Comparison of ENCODE assay signal across 8 mouse cellular contexts in genomic region chr8:70865350-70866000, GRCm38 (mm10). TPM values are rescaled to one million over a fixed set of nuclear protein-coding genes. Genes with fewer than 3 reads are reported as not detected.
DNase-seq lines count a peak whose midpoint lies in the region; ATAC-seq lines count a peak whose summit lies in the region.

No protein-coding gene starts in this region.

- peak; percentile 88 for ATAC-seq in heart, embryonic 14.5 days (ENCODE audit: insufficient number of reproducible peaks, insufficient read depth, low FRiP score, low read depth)
- peak; percentile 87 for ATAC-seq in liver, embryonic 13.5 days (ENCODE audit: low read depth)
- ATAC-seq in stomach, embryonic 16.5 days (ENCODE audit: insufficient read depth, low FRiP score) = peak; percentile 92

- H3K27ac ChIP-seq in brown adipose tissue, adult 24 weeks (replicated peaks; ENCODE audit: low read depth, low read length) = no peak overlapping the region
- peak overlapping the region; percentile 66 to 84 for H3K27ac ChIP-seq in heart, embryonic 14.5 days (replicated peaks in 1 of 2; ENCODE audit: control insufficient read depth in 1 of 2, insufficient read depth in 1 of 2, low read depth in 2 of 2, low read length in 2 of 2)
- peak overlapping the region; percentile 91 for H3K27ac ChIP-seq in liver, embryonic 13.5 days
- peak overlapping the region; percentile 86 for H3K27ac ChIP-seq in stomach, embryonic 16.5 days (ENCODE audit: low read length)

- H3K27me3 ChIP-seq in heart, embryonic 14.5 days (ENCODE audit: control insufficient read depth, insufficient read depth, low read length) = peaks cover 32% of the 10 kb centered on the region
- H3K27me3 ChIP-seq in liver, embryonic 13.5 days = peaks cover 49% of the 10 kb centered on the region
- H3K27me3 ChIP-seq in stomach, embryonic 16.5 days (ENCODE audit: control insufficient read depth, insufficient read depth, low read length) = peaks cover 16% of the 10 kb centered on the region

- DNase-seq in CD4-positive, CD25-positive, alpha-beta regulatory T cell, adult 2 months (ENCODE audit: low read depth, low spot score) = peak; percentile 100
- peak; percentile 98 for DNase-seq in fibroblast of lung, adult 2 months (ENCODE audit: low read depth)
- peak; percentile 100 for DNase-seq in kidney, postnatal 14 days
- DNase-seq in liver, embryonic 13.5 days = peak; percentile 97
- DNase-seq in neural tube, embryonic 10.5 days (ENCODE audit: extremely low spot score, low spot score) = peak; percentile 100

- peak overlapping the region; percentile 78 for H3K9ac ChIP-seq in heart, embryonic 14.5 days (ENCODE audit: low read length)
- H3K9ac ChIP-seq in liver, embryonic 13.5 days = peak overlapping the region; percentile 77
- H3K9ac ChIP-seq in stomach, embryonic 16.5 days (ENCODE audit: low read length) = peak overlapping the region; percentile 79

- peak overlapping the region; percentile 60 for H3K4me3 ChIP-seq in brown adipose tissue, adult 24 weeks (ENCODE audit: insufficient read depth, low read depth, low read length)
- H3K4me3 ChIP-seq in heart, embryonic 14.5 days (ENCODE audit: control insufficient read depth in 1 of 2, insufficient read depth in 1 of 2, low read depth in 1 of 2, low read length in 2 of 2) = peak overlapping the region; percentile 51 to 69
- peak overlapping the region; percentile 74 for H3K4me3 ChIP-seq in liver, embryonic 13.5 days (replicated peaks)
- peak overlapping the region; percentile 70 for H3K4me3 ChIP-seq in stomach, embryonic 16.5 days (replicated peaks; ENCODE audit: low read length)

- H3K4me1 ChIP-seq in brown adipose tissue, adult 24 weeks (ENCODE audit: control insufficient read depth, insufficient read depth, insufficient read length, low read length) = peaks cover 6% of the 10 kb centered on the region; the same call in 1 of the 2 replicates
- peaks cover 20 to 36% of the 10 kb centered on the region in 2 experiments for H3K4me1 ChIP-seq in heart, embryonic 14.5 days (ENCODE audit: control insufficient read depth in 2 of 2, insufficient read depth in 2 of 2, low read length in 2 of 2)
- H3K4me1 ChIP-seq in liver, embryonic 13.5 days (replicated peaks) = peaks cover 68% of the 10 kb centered on the region
- peaks cover 46% of the 10 kb centered on the region for H3K4me1 ChIP-seq in stomach, embryonic 16.5 days (ENCODE audit: control insufficient read depth, insufficient read depth, low read length)

- peak overlapping the region; percentile 95 for H3K4me2 ChIP-seq in heart, embryonic 14.5 days (ENCODE audit: low read length)
- peak overlapping the region; percentile 88 for H3K4me2 ChIP-seq in liver, embryonic 13.5 days
- peak overlapping the region; percentile 79 for H3K4me2 ChIP-seq in stomach, embryonic 16.5 days (ENCODE audit: low read depth, low read length)

- H3K9me3 ChIP-seq in heart, embryonic 14.5 days (ENCODE audit: control insufficient read depth, low read length) = no peaks in the 10 kb centered on the region
- H3K9me3 ChIP-seq in liver, embryonic 13.5 days (replicated peaks) = no peaks in the 10 kb centered on the region
- H3K9me3 ChIP-seq in stomach, embryonic 16.5 days (replicated peaks; ENCODE audit: control insufficient read depth, low read length) = no peaks in the 10 kb centered on the region

- WGBS in heart, embryonic 14.5 days = under 1% methylated on average over 46 of the region's 46 CpGs
- under 1% methylated on average over 46 of the region's 46 CpGs for WGBS in liver, embryonic 13.5 days (ENCODE audit: insufficient replicate concordance)
- under 1% methylated on average over 46 of the region's 46 CpGs for WGBS in stomach, embryonic 16.5 days

- peaks cover 10% of the 10 kb centered on the region for H3K36me3 ChIP-seq in heart, embryonic 14.5 days (ENCODE audit: control insufficient read depth, insufficient read depth, low read length)
- H3K36me3 ChIP-seq in liver, embryonic 13.5 days = peaks cover 15% of the 10 kb centered on the region
- H3K36me3 ChIP-seq in stomach, embryonic 16.5 days (ENCODE audit: control insufficient read depth, insufficient read depth, low read length) = peaks cover 5% of the 10 kb centered on the region; the same call in 1 of the 2 replicates

RNA-seq across cellular contexts. Expression of gene Kcnn1, which starts 2.4 kb away (rescaled TPM):
- 5.8 and 6.0 TPM in 2 replicates for polyA plus RNA-seq in brown adipose tissue, adult 24 weeks (2012; ENCODE audit: insufficient read depth, insufficient read length, missing spikeins)
- 1.8 and 2.2 TPM in 2 replicates for polyA plus RNA-seq in heart, embryonic 14.5 days (2014; fragmentation: Nextera tagmentation; extraction: Ambion mirVana)
- polyA plus RNA-seq in liver, embryonic 13.5 days (2015; fragmentation: Nextera tagmentation; extraction: Ambion mirVana) = 0.29 and 0.44 TPM in 2 replicates
- polyA plus RNA-seq in stomach, embryonic 16.5 days (2015; fragmentation: Nextera tagmentation; extraction: Ambion mirVana) = 1.4 TPM in 2 replicates

RNA-seq across cellular contexts. Expression of gene Ccdc124, which starts 8.3 kb away (rescaled TPM):
- 54.5 and 60.6 TPM in 2 replicates for polyA plus RNA-seq in brown adipose tissue, adult 24 weeks (2012; ENCODE audit: insufficient read depth, insufficient read length, missing spikeins)
- polyA plus RNA-seq in heart, embryonic 14.5 days (2014; fragmentation: Nextera tagmentation; extraction: Ambion mirVana) = 78.5 and 78.7 TPM in 2 replicates
- polyA plus RNA-seq in liver, embryonic 13.5 days (2015; fragmentation: Nextera tagmentation; extraction: Ambion mirVana) = 70.9 and 76.5 TPM in 2 replicates
- polyA plus RNA-seq in stomach, embryonic 16.5 days (2015; fragmentation: Nextera tagmentation; extraction: Ambion mirVana) = 85.6 and 89.6 TPM in 2 replicates

RNA-seq across cellular contexts. Expression of gene Arrdc2, which starts 26.0 kb away (rescaled TPM):
- 1.3 and 5.0 TPM in 2 replicates for polyA plus RNA-seq in brown adipose tissue, adult 24 weeks (2012; ENCODE audit: insufficient read depth, insufficient read length, missing spikeins)
- polyA plus RNA-seq in heart, embryonic 14.5 days (2014; fragmentation: Nextera tagmentation; extraction: Ambion mirVana) = 2.5 and 2.8 TPM in 2 replicates
- 11.7 and 12.6 TPM in 2 replicates for polyA plus RNA-seq in liver, embryonic 13.5 days (2015; fragmentation: Nextera tagmentation; extraction: Ambion mirVana)
- 6.0 and 7.1 TPM in 2 replicates for polyA plus RNA-seq in stomach, embryonic 16.5 days (2015; fragmentation: Nextera tagmentation; extraction: Ambion mirVana)

RNA-seq across cellular contexts. Expression of gene Slc5a5, which starts 27.1 kb away (rescaled TPM):
- not detected in 2 replicates for polyA plus RNA-seq in brown adipose tissue, adult 24 weeks (2012; ENCODE audit: insufficient read depth, insufficient read length, missing spikeins)
- not detected in 2 replicates for polyA plus RNA-seq in heart, embryonic 14.5 days (2014; fragmentation: Nextera tagmentation; extraction: Ambion mirVana)
- polyA plus RNA-seq in liver, embryonic 13.5 days (2015; fragmentation: Nextera tagmentation; extraction: Ambion mirVana) = 0.03 TPM in 2 replicates
- 8.2 and 13.8 TPM in 2 replicates for polyA plus RNA-seq in stomach, embryonic 16.5 days (2015; fragmentation: Nextera tagmentation; extraction: Ambion mirVana)

RNA-seq across cellular contexts. Expression of gene Rpl18a, which starts 31.7 kb away (rescaled TPM):
- polyA plus RNA-seq in brown adipose tissue, adult 24 weeks (2012; ENCODE audit: insufficient read depth, insufficient read length, missing spikeins) = 822 and 1,180 TPM in 2 replicates
- 3,308 and 3,796 TPM in 2 replicates for polyA plus RNA-seq in heart, embryonic 14.5 days (2014; fragmentation: Nextera tagmentation; extraction: Ambion mirVana)
- polyA plus RNA-seq in liver, embryonic 13.5 days (2015; fragmentation: Nextera tagmentation; extraction: Ambion mirVana) = 2,606 and 3,100 TPM in 2 replicates
- 3,565 and 3,656 TPM in 2 replicates for polyA plus RNA-seq in stomach, embryonic 16.5 days (2015; fragmentation: Nextera tagmentation; extraction: Ambion mirVana)
